Mouse (Mus musculus): ENCODE measurements around the gene E2f6. TPM values are rescaled to one million over a fixed set of nuclear protein-coding genes. Genes with fewer than 3 reads are reported as not detected.

The E2f6 gene
- total and polyA plus RNA-seq, 3 experiments, result 35.4 to 67.0 TPM; not detected in 1

DNA sequence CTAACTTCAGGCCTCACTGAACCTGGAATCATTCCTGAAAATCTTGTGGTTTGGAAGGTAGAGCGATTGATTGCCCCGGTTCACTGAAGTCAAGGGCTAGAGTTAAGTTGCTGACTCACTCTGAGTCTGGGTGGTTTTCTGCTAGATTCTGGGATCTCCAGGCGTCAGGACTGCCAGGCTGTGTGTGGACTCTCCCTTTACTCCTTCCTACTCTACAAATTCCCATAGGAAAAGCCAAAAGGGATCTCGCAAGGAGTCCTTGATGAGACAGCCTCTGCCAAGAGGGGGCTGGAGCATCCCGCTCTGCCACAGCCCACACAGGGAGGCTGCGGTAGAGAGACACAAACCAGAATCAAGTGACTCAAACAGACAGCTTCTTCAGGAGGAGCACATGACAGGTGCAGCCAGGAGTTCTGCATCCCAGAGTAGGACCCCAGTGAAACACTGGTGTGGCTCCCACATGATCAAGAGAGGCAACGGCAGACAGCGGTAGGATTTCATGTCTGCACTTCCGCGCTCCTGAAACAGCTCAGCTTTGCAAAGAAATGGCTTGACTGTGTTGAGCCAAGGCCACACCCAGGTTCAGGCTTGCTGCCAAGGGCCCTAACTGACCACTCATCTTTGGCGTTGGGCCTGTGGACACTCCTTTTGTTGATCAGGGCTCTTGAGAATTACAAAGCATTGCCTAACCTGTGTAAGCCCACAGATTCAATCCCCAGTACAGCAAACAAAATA, 42.8 kb downstream of the E2f6 start (continued):
- TF ChIP-seq UBTF (IDR thresholded peaks at IDR 0.05; ENCODE audit: borderline replicate concordance, insufficient read depth, low read depth, low read length) (no peak), MAFK (IDR thresholded peaks at IDR 0.05; ENCODE audit: borderline replicate concordance, low read depth, low read length) (0 out of 2 replicates have a peak, but pooled peaks have one; percentile 27), ETS1 (IDR thresholded peaks at IDR 0.05; ENCODE audit: low read depth, low read length) (peak; percentile 76)

DNA sequence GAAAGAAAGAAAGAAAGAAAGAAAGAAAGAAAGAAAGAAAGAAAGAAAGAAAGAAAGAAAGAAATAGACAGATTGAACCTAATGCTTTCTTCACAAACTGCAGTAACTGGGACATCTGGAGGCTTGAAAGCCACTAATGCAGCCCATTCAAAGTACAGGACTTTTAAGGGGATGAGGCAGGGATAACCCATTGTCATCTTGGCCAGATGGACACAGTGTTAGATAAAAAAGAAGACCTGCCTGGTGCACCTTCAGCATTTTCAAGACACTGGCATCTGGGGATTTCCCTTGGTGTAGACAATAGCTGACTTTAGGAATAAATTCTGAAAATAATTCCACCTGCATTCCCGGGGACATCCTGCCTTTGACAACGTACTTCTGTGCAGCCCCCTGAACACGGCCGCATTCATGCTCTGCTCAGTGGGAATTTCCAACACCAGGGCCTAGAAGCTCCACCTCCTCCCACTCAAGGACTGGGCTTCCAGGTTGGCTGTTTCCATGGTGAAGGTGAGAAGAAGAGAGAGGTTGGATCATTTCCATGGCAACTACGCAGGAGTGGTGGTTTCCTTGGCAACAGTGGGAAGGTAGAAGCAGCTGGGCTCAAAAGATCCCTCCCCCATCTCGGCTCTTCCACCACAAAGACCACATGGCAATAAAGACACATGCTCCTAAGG, 45.0 kb downstream of the E2f6 start:
- Histone ChIP-seq H3K9ac (ENCODE audit: control insufficient read depth, low read depth, low read length, poor library complexity, severe bottlenecking) (no peak overlapping the region), H3K27me3 (ENCODE audit: control insufficient read depth in 1 of 2, insufficient read depth in 2 of 2, low read length in 2 of 2) (0 out of 4 replicates have a peak, but pooled peaks cover 0 to 1% of the 10 kb centered on the region in 2 experiments), H3K4me3 (ENCODE audit: control insufficient read depth in 1 of 2, insufficient read depth in 1 of 2, low read depth in 2 of 2, low read length in 2 of 2) (no peak overlapping the region), H3K9me3 (replicated peaks; ENCODE audit: insufficient read depth, low read length) (no peaks in the 10 kb centered on the region), H3K36me3 (ENCODE audit: control insufficient read depth in 1 of 2, insufficient read depth in 2 of 2, low read length in 2 of 2) (peaks cover 0 to 17% of the 10 kb centered on the region in 2 experiments; a peak in 2 of 4 replicates), H3K27ac (ENCODE audit: control insufficient read depth, low read depth, low read length) (no peak overlapping the region), H3K4me1 (ENCODE audit: control insufficient read depth in 1 of 2, insufficient read depth in 2 of 2, low read length in 2 of 2) (peaks cover 20 to 26% of the 10 kb centered on the region in 2 experiments), H3K79me2 (ENCODE audit: control insufficient read depth, insufficient read depth, low read length, poor library complexity) (no peaks in the 10 kb centered on the region)
- TF ChIP-seq RAD21 (IDR thresholded peaks at IDR 0.05; ENCODE audit: low read depth, low read length) (no peak), EP300 (IDR thresholded peaks at IDR 0.05; ENCODE audit: low read depth in 1 of 2, low read length in 2 of 2) (no peak), KAT2A (conservative IDR thresholded peaks at IDR 0.05; ENCODE audit: low read depth, low read length) (no peak), HCFC1 (IDR thresholded peaks at IDR 0.05; ENCODE audit: low read depth, low read length) (no peak), MAZ (IDR thresholded peaks at IDR 0.05; ENCODE audit: low read depth, low read length) (no peak), TBP (IDR thresholded peaks at IDR 0.05; ENCODE audit: low read depth, low read length) (no peak), SMC3 (IDR thresholded peaks at IDR 0.05; ENCODE audit: low read depth, low read length) (no peak), TAL1 (IDR thresholded peaks at IDR 0.05; ENCODE audit: low read length) (no peak), NELFE (IDR thresholded peaks at IDR 0.05; ENCODE audit: low read depth, low read length) (no peak), MYB (IDR thresholded peaks at IDR 0.05; ENCODE audit: low read depth, low read length) (no peak), ETS1 (IDR thresholded peaks at IDR 0.05; ENCODE audit: low read depth, low read length) (no peak), ZC3H11A (IDR thresholded peaks at IDR 0.05; ENCODE audit: low read depth, low read length) (no peak), USF1 (IDR thresholded peaks at IDR 0.05; ENCODE audit: low read depth, low read length) (no peak), NRF1 (IDR thresholded peaks at IDR 0.05; ENCODE audit: insufficient read depth, low read depth, low read length, poor library complexity, severe bottlenecking) (no peak), GABPA (IDR thresholded peaks at IDR 0.05; ENCODE audit: low read depth, low read length) (no peak), POLR2AphosphoS5 (IDR thresholded peaks at IDR 0.05; ENCODE audit: borderline replicate concordance, low read depth, low read length) (no peak), ELF1 (IDR thresholded peaks at IDR 0.05; ENCODE audit: low read depth, low read length) (no peak), ZMIZ1 (IDR thresholded peaks at IDR 0.05; ENCODE audit: low read depth, low read length) (no peak), SIN3A (IDR thresholded peaks at IDR 0.05; ENCODE audit: low read length) (no peak)
- DNase-seq (ENCODE audit: low read depth, low spot score), result no peak
